Comparison of ENCODE assay signal across 12 mouse cellular contexts in the genomic region with DNA sequence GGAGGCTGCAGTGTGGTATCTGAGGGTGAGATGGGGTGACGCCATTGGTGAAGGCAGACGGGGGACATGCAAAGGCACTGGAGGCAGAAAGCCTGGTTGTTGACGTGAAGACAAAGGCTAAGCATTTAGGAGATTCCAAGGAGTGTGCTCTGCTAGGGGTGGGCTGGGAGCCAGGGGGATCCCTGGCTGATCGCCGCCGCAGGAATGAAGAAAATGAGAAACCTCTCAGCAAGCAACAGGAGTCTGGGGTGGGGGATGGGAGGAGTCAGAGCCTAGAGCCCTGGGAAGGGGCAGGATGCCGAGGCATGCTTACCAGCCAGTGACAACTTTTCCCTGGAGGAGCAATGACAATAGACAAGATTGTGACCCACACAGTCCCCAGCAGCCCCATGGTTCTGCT. TPM values are rescaled to one million over a fixed set of nuclear protein-coding genes. Genes with fewer than 3 reads are reported as not detected.
DNase-seq lines count a peak whose midpoint lies in the region; ATAC-seq and TF ChIP-seq lines count a peak whose summit lies in the region.
"Had no signal": no experiment of that assay in that cellular context is flagged by ENCODE, and none has a peak within 500 bp of the region (broad histone marks: within the 10 kb centered on the region; RNA-seq: fewer than 3 reads in every experiment).

No protein-coding gene starts in this region.

- peak in 1 of 2 experiments; percentile 24 for DNase-seq in heart, adult 2 months
- DNase-seq in heart, adult 8-10 months (ENCODE audit: low spot score): no peak
- no peak for DNase-seq in lung, adult 2 months
- DNase-seq in embryonic facial prominence, embryonic 10.5 days (ENCODE audit: low spot score): peak; percentile 49
- peak; percentile 47 for DNase-seq in limb, embryonic 11.5 days (ENCODE audit: low spot score)
- DNase-seq in cerebellum, adult 18-20 months: no peak
- DNase-seq in frontal cortex, adult 2 months (ENCODE audit: extremely low spot score in 1 of 2, low spot score in 1 of 2): no peak
- DNase-seq: right cerebral cortex, postnatal 25 days; thymus, postnatal 14 days had no signal

- peaks cover 9% of the 10 kb centered on the region for H3K4me1 ChIP-seq in heart, adult 2 months (ENCODE audit: control insufficient read depth, insufficient read depth, low read length)
- H3K4me1 ChIP-seq in lung, embryonic 16.5 days (replicated peaks; ENCODE audit: control insufficient read depth, insufficient read depth, low read length): peaks cover 32% of the 10 kb centered on the region
- H3K4me1 ChIP-seq in lung, adult 2 months (ENCODE audit: control insufficient read depth, insufficient read depth, low read length): peaks cover 2% of the 10 kb centered on the region
- peaks cover 60% of the 10 kb centered on the region for H3K4me1 ChIP-seq in embryonic facial prominence, embryonic 10.5 days
- peaks cover 26% of the 10 kb centered on the region for H3K4me1 ChIP-seq in limb, embryonic 11.5 days (ENCODE audit: control insufficient read depth, insufficient read depth, low read length)

- H3K79me2 ChIP-seq in heart, adult 2 months (replicated peaks; ENCODE audit: control insufficient read depth, insufficient read depth, low read length): no peaks in the 10 kb centered on the region

- no peak overlapping the region for H3K4me3 ChIP-seq in heart, adult 2 months
- no peak overlapping the region for H3K4me3 ChIP-seq in lung, embryonic 16.5 days (ENCODE audit: low read length)
- no peak overlapping the region for H3K4me3 ChIP-seq in lung, adult 2 months (replicated peaks; ENCODE audit: extremely low read depth, low read depth, low read length)
- 0 out of 2 replicates have a peak overlapping the region, but pooled peaks have one; percentile 5 for H3K4me3 ChIP-seq in embryonic facial prominence, embryonic 10.5 days
- H3K4me3 ChIP-seq in limb, embryonic 11.5 days (ENCODE audit: low read depth, low read length): no peak overlapping the region
- H3K4me3 ChIP-seq: left cerebral cortex, adult 2 months had no signal

- 37% methylated on average over 7 of the region's 7 CpGs for WGBS in heart, adult 2 months
- WGBS in lung, embryonic 16.5 days: 24% methylated on average over 7 of the region's 7 CpGs
- 40% methylated on average over 7 of the region's 7 CpGs for whole genome bisulfite sequencing in lung, adult 2 months
- WGBS in embryonic facial prominence, embryonic 10.5 days: 19% methylated on average over 7 of the region's 7 CpGs
- 42% methylated on average over 7 of the region's 7 CpGs for WGBS in limb, embryonic 11.5 days

- H3K9ac ChIP-seq in heart, adult 2 months (ENCODE audit: low read depth, low read length): no peak overlapping the region
- H3K9ac ChIP-seq in lung, embryonic 16.5 days (ENCODE audit: low read length): 0 out of 2 replicates have a peak overlapping the region, but pooled peaks have one; percentile 6
- no peak overlapping the region for H3K9ac ChIP-seq in limb, embryonic 11.5 days (ENCODE audit: low read length)

- no peaks in the 10 kb centered on the region for H3K36me3 ChIP-seq in heart, adult 2 months (ENCODE audit: control insufficient read depth, insufficient read depth, low read length)
- H3K36me3 ChIP-seq in lung, embryonic 16.5 days (ENCODE audit: control insufficient read depth, insufficient read depth, low read length): no peaks in the 10 kb centered on the region
- no peaks in the 10 kb centered on the region for H3K36me3 ChIP-seq in embryonic facial prominence, embryonic 10.5 days (replicated peaks)
- H3K36me3 ChIP-seq in limb, embryonic 11.5 days (ENCODE audit: control insufficient read depth, insufficient read depth, low read length): no peaks in the 10 kb centered on the region

- TF ChIP-seq CTCF in heart, adult 2 months (IDR thresholded peaks at IDR 0.05): no peak
- no peak for TF ChIP-seq CTCF in lung, adult 2 months (IDR thresholded peaks at IDR 0.05; ENCODE audit: insufficient read depth, low read length)

- TF ChIP-seq POLR2A in heart, adult 2 months (IDR thresholded peaks at IDR 0.05; ENCODE audit: insufficient read depth, low read depth, low read length): no peak
- no peak for TF ChIP-seq POLR2A in lung, adult 2 months (IDR thresholded peaks at IDR 0.05; ENCODE audit: borderline replicate concordance, extremely low read depth, low read depth, low read length)

- no peak overlapping the region; the same call in 1 of the 2 replicates for H3K4me2 ChIP-seq in lung, embryonic 16.5 days (ENCODE audit: low read depth, low read length)
- H3K4me2 ChIP-seq in limb, embryonic 11.5 days (ENCODE audit: low read depth, severe bottlenecking): peak overlapping the region; percentile 18; the same call in 1 of the 2 replicates

- H3K27me3 ChIP-seq in heart, adult 2 months (ENCODE audit: control insufficient read depth, insufficient read depth, low read length): no peaks in the 10 kb centered on the region
- no peaks in the 10 kb centered on the region for H3K27me3 ChIP-seq in lung, embryonic 16.5 days (ENCODE audit: control insufficient read depth, insufficient read depth, low read depth, low read length)
- 0 out of 2 replicates have a peak, but pooled peaks cover 11% of the 10 kb centered on the region for H3K27me3 ChIP-seq in embryonic facial prominence, embryonic 10.5 days (replicated peaks; ENCODE audit: low read depth, poor library complexity, severe bottlenecking)
- no peaks in the 10 kb centered on the region for H3K27me3 ChIP-seq in limb, embryonic 11.5 days (ENCODE audit: control insufficient read depth, insufficient read depth, low read length)

- H3K9me3 ChIP-seq in lung, embryonic 16.5 days (ENCODE audit: control insufficient read depth, low read length): no peaks in the 10 kb centered on the region
- no peaks in the 10 kb centered on the region for H3K9me3 ChIP-seq in embryonic facial prominence, embryonic 10.5 days
- H3K9me3 ChIP-seq in limb, embryonic 11.5 days (ENCODE audit: control insufficient read depth, low read length): no peaks in the 10 kb centered on the region

- no peak for TF ChIP-seq EP300 in heart, adult 2 months (IDR thresholded peaks at IDR 0.05; ENCODE audit: insufficient read depth, low read depth, low read length)

- H3K27ac ChIP-seq in heart, adult 2 months: peak overlapping the region; percentile 68; the same call in 1 of the 2 replicates
- no peak overlapping the region; the same call in 1 of the 2 replicates for H3K27ac ChIP-seq in lung, embryonic 16.5 days (ENCODE audit: low read length)
- peak overlapping the region; percentile 74 for H3K27ac ChIP-seq in embryonic facial prominence, embryonic 10.5 days (replicated peaks)
- H3K27ac ChIP-seq in limb, embryonic 11.5 days (replicated peaks; ENCODE audit: low read depth, low read length): no peak overlapping the region
- H3K27ac ChIP-seq: left cerebral cortex, adult 2 months had no signal

- peak; percentile 35 for ATAC-seq in lung, embryonic 16.5 days (ENCODE audit: low read depth)
- no peak for ATAC-seq in limb, embryonic 11.5 days (ENCODE audit: insufficient number of reproducible peaks, low FRiP score, low TSS enrichment, low read depth)

- intact Hi-C loops in heart, adult 2 months (cut with DNase I): no loop called here

RNA-seq across cellular contexts. Expression of a gene that starts 30.6 kb away (rescaled TPM):
- total RNA-seq in heart, adult 2 months (2021): 1 to 10 TPM; 1.8 to 3.2 TPM
- 2.0 and 2.8 TPM in 2 replicates for polyA plus RNA-seq in heart, adult 2 months (2012; rRNA removed)
- 1 to 10 TPM; 2.0 to 3.3 (median 2.6) TPM for total RNA-seq in heart, adult 8-10 months (2022)
- polyA plus RNA-seq in lung, embryonic 16.5 days (2015; fragmentation: Nextera tagmentation; extraction: Ambion mirVana): 2.1 and 2.3 TPM in 2 replicates
- 6.7 and 8.8 TPM in 2 replicates for polyA plus RNA-seq in lung, adult 2 months (2012; rRNA removed)
- 1.0 and 1.1 TPM in 2 replicates for polyA plus RNA-seq in embryonic facial prominence, embryonic 10.5 days (2016; fragmentation: Nextera tagmentation; extraction: Ambion mirVana)
- 0.25 and 0.38 TPM in 2 replicates for polyA plus RNA-seq in limb, embryonic 11.5 days (2014; fragmentation: Nextera tagmentation; extraction: Ambion mirVana)
- polyA plus RNA-seq in frontal cortex, adult 2 months (2012; rRNA removed): 0.29 and 0.30 TPM in 2 replicates
- total RNA-seq: monocyte, adult 5-6 weeks had no signal

Comparison
In these comparisons a context has a peak if more than half of its experiments do, and no peak if none do; other contexts are left out.
1. DNase-seq: peak in embryonic facial prominence, embryonic 10.5 days (single experiment) and limb, embryonic 11.5 days (single experiment); none in heart, adult 8-10 months (single experiment), lung, adult 2 months (single experiment), cerebellum, adult 18-20 months (0 of 2) and frontal cortex, adult 2 months (0 of 2).
2. H3K27ac ChIP-seq: peak in heart, adult 2 months (single experiment) and embryonic facial prominence, embryonic 10.5 days (single experiment); none in lung, embryonic 16.5 days (single experiment) and limb, embryonic 11.5 days (single experiment).